Mouse (Mus musculus): Measurements from ENCODE around the gene Lmo7.

- no peak for TF ChIP-seq POLR2A (IDR thresholded peaks at IDR 0.05; ENCODE audit: borderline replicate concordance, extremely low read depth, low read depth, low read length)
- TF ChIP-seq CTCF (IDR thresholded peaks at IDR 0.05; ENCODE audit: insufficient read depth, low read length): no peak
Measured at GRCm38 (mm10) chr14:101901976-101902375, 172.2 kb downstream of the Lmo7 start.
